Mouse (Mus musculus): ENCODE measurements around the gene Cpne5. TPM values are rescaled to one million over a fixed set of nuclear protein-coding genes. Genes with fewer than 3 reads are reported as not detected.
A peak's percentile ranks its signal among the peaks of the same experiment; 100 is the strongest.
"Not testable (repeated sequence)": the region's sequence is repeated elsewhere in the genome, so short reads cannot be mapped to it uniquely, and the experiment has no call there.

Cpne5 gene
- polyA plus RNA-seq, 1 experiment from 2014 or later = 0.93 TPM

- ATAC-seq (replicated peaks; ENCODE audit: low FRiP score) = no peak
- H3K9ac ChIP-seq (ENCODE audit: low read depth, low read length) = no peak overlapping the region
- WGBS = 69% methylated on average over 12 of the region's 12 CpGs
Measured at GRCm38 (mm10) chr17:29120666-29121065, 117.3 kb downstream of the Cpne5 start.

DNA sequence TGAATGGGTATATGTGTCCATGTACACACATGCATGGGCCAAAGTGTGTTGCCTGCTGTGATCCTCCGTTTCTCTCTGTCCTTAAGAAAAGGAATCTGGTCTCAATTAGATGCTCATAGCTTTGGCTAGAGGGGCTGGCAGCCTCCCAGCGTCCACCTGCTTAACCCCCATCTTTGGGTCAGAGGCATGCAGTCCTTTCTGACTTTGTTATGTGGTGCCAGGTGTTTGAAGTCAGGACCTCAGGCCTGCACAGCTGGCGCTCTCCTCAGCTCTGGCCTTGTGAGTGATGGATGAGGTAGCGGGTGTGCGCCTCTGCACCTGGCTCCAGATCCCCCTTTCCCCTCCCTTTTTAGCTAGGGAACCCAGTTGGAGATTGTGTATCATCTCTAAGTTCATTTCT, 119.9 kb downstream of the Cpne5 start:
- H3K4me1 ChIP-seq (replicated peaks; ENCODE audit: control insufficient read depth, insufficient read depth, low read length) = 0 out of 2 replicates have a peak, but pooled peaks cover 2% of the 10 kb centered on the region
- ATAC-seq (replicated peaks; ENCODE audit: low FRiP score) = no peak
- H3K27ac ChIP-seq (ENCODE audit: low read depth, low read length) = no peak overlapping the region
- 60% methylated on average over 5 of the region's 5 CpGs for WGBS
- DNase-seq (ENCODE audit: low spot score) = no peak
- H3K27me3 ChIP-seq (replicated peaks; ENCODE audit: control insufficient read depth, insufficient read depth, low read length) = no peaks in the 10 kb centered on the region
- no peak overlapping the region for H3K4me2 ChIP-seq
- H3K36me3 ChIP-seq (ENCODE audit: control insufficient read depth, insufficient read depth, low read length) = no peaks in the 10 kb centered on the region
- no peaks in the 10 kb centered on the region for H3K9me3 ChIP-seq (ENCODE audit: control insufficient read depth, low read length)
- no peak overlapping the region for H3K9ac ChIP-seq (ENCODE audit: low read depth, low read length)
- H3K4me3 ChIP-seq (ENCODE audit: low read depth, low read length) = no peak overlapping the region

More at GRCm38 (mm10) chr17:29120666-29121065, 117.3 kb downstream of the Cpne5 start:
- Histone ChIP-seq H3K27me3 (replicated peaks; ENCODE audit: control insufficient read depth, insufficient read depth, low read length) (no peaks in the 10 kb centered on the region), H3K27ac (ENCODE audit: low read depth, low read length) (no peak overlapping the region), H3K9me3 (ENCODE audit: control insufficient read depth, low read length) (no peaks in the 10 kb centered on the region), H3K4me1 (replicated peaks; ENCODE audit: control insufficient read depth, insufficient read depth, low read length) (no peaks in the 10 kb centered on the region), H3K4me3 (ENCODE audit: low read depth, low read length) (no peak overlapping the region), H3K36me3 (ENCODE audit: control insufficient read depth, insufficient read depth, low read length) (no peaks in the 10 kb centered on the region), H3K4me2 (no peak overlapping the region)
- DNase-seq (ENCODE audit: low spot score) = no peak

DNA sequence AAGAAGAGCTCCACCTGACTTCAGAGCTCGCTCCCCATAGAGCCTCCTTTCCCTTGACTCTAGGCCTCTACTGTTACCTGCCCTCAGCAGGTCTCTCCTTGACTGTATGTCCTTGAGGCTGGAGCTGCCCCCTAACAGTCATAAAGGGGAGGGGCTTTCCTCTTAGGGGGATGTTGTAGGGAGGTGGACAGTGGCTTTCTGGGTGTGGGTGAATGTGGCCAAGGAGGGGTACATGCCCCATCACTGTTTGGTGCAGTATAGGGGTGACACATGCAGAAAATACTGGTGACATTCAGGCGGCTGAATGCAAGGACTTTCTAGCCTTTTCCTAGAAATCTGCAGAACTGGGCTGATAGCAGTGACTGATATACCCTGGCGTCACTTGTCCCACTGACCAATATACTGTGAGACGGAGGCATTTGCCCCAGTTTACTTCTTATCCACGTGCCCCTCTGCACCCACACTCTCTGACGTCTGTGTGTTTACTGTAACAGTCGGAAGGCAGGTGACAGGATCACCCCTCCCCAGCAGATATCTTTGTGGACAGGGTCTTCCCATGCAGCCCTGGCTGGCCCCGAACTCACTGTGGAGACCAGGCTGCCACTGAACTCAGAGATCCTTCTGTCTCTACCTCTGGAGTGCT, 120.8 kb downstream of the Cpne5 start:
- no peaks in the 10 kb centered on the region for H3K36me3 ChIP-seq (ENCODE audit: control insufficient read depth, insufficient read depth, low read length)
- H3K4me1 ChIP-seq (replicated peaks; ENCODE audit: control insufficient read depth, insufficient read depth, low read length) = 0 out of 2 replicates have a peak, but pooled peaks cover 2% of the 10 kb centered on the region
- no peak for DNase-seq (ENCODE audit: low spot score)
- no peak overlapping the region for H3K4me2 ChIP-seq
- H3K9ac ChIP-seq (ENCODE audit: low read depth, low read length) = no peak overlapping the region
- no peaks in the 10 kb centered on the region for H3K9me3 ChIP-seq (ENCODE audit: control insufficient read depth, low read length)
- H3K4me3 ChIP-seq (ENCODE audit: low read depth, low read length) = no peak overlapping the region
- no peak for ATAC-seq (replicated peaks; ENCODE audit: low FRiP score)
- no peak overlapping the region for H3K27ac ChIP-seq (ENCODE audit: low read depth, low read length)
- H3K27me3 ChIP-seq (replicated peaks; ENCODE audit: control insufficient read depth, insufficient read depth, low read length) = no peaks in the 10 kb centered on the region
- WGBS = 59% methylated on average over 8 of the region's 8 CpGs

GRCm38 (mm10) chr17:29116023-29116422, 121.9 kb downstream of the Cpne5 start:
- Histone ChIP-seq H3K4me1 (replicated peaks; ENCODE audit: control insufficient read depth, insufficient read depth, low read length) (peaks cover 8% of the 10 kb centered on the region; the same call in 1 of the 2 replicates), H3K27ac (ENCODE audit: low read depth, low read length) (no peak overlapping the region), H3K27me3 (replicated peaks; ENCODE audit: control insufficient read depth, insufficient read depth, low read length) (no peaks in the 10 kb centered on the region), H3K4me3 (ENCODE audit: low read depth, low read length) (no peak overlapping the region), H3K9ac (ENCODE audit: low read depth, low read length) (no peak overlapping the region), H3K4me2 (no peak overlapping the region), H3K36me3 (ENCODE audit: control insufficient read depth, insufficient read depth, low read length) (no peaks in the 10 kb centered on the region), H3K9me3 (ENCODE audit: control insufficient read depth, low read length) (no peaks in the 10 kb centered on the region)
- DNase-seq (ENCODE audit: low spot score) (no peak), ATAC-seq (replicated peaks; ENCODE audit: low FRiP score) (no peak)
- 69% methylated on average over 12 of the region's 12 CpGs for WGBS

GRCm38 (mm10) chr17:29113591-29114352, 124.2 kb downstream of the Cpne5 start, which contains the start of gene Rab44:
Rab44 (plus strand) TSS chr17:29114145.
- Histone ChIP-seq H3K4me3 (ENCODE audit: low read depth, low read length) (no peak within 1 kb of the TSS), H3K4me2 (peak within 1 kb of the TSS; percentile 25), H3K27me3 (replicated peaks; ENCODE audit: control insufficient read depth, insufficient read depth, low read length) (no peaks in the 10 kb centered on the region), H3K9me3 (ENCODE audit: control insufficient read depth, low read length) (no peaks in the 10 kb centered on the region), H3K27ac (ENCODE audit: low read depth, low read length) (no peak within 1 kb of the TSS), H3K9ac (ENCODE audit: low read depth, low read length) (no peak within 1 kb of the TSS), H3K36me3 (ENCODE audit: control insufficient read depth, insufficient read depth, low read length) (no peaks in the 10 kb centered on the region), H3K4me1 (replicated peaks; ENCODE audit: control insufficient read depth, insufficient read depth, low read length) (peaks cover 8% of the 10 kb centered on the region; the same call in 1 of the 2 replicates)
- WGBS = 67% methylated on average over 13 of the region's 13 CpGs
- no peak for ATAC-seq (replicated peaks; ENCODE audit: low FRiP score)
- DNase-seq (ENCODE audit: low spot score) = no peak

DNA sequence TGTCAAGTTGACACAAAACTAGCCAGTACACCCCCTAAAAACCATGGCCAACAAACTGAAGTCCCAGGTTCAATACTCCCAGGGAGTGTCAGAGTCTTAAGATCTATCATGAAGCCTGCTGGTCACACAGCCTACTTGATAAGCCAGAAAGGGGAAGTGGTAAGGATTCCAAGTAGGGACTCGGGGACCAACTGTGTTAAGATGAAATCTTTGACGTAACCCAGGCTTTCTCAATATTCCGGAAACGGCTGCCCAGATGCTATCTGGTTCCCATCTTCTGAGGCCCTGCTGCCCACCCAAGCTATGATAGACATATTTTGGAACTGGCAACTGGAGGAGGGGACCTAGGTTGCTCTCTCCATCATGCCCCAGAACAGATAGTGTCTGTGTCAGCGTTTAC, 126.6 kb downstream of the Cpne5 start:
- 41% methylated on average over 5 of the region's 5 CpGs for WGBS
- Histone ChIP-seq H3K27me3 (replicated peaks; ENCODE audit: control insufficient read depth, insufficient read depth, low read length) (no peaks in the 10 kb centered on the region), H3K9me3 (ENCODE audit: control insufficient read depth, low read length) (no peaks in the 10 kb centered on the region), H3K27ac (ENCODE audit: low read depth, low read length) (no peak overlapping the region), H3K36me3 (ENCODE audit: control insufficient read depth, insufficient read depth, low read length) (no peaks in the 10 kb centered on the region), H3K9ac (ENCODE audit: low read depth, low read length) (no peak overlapping the region), H3K4me3 (ENCODE audit: low read depth, low read length) (no peak overlapping the region), H3K4me2 (no peak overlapping the region), H3K4me1 (replicated peaks; ENCODE audit: control insufficient read depth, insufficient read depth, low read length) (peaks cover 8% of the 10 kb centered on the region; the same call in 1 of the 2 replicates)
- ATAC-seq (replicated peaks; ENCODE audit: low FRiP score) = no peak
- no peak for DNase-seq (ENCODE audit: low spot score)

GRCm38 (mm10) chr17:29110356-29110755, 127.6 kb downstream of the Cpne5 start:
- H3K36me3 ChIP-seq (ENCODE audit: control insufficient read depth, insufficient read depth, low read length); H3K9me3 ChIP-seq (ENCODE audit: control insufficient read depth, low read length); H3K4me3 ChIP-seq (ENCODE audit: low read depth, low read length); H3K9ac ChIP-seq (ENCODE audit: low read depth, low read length); H3K4me2 ChIP-seq; H3K27ac ChIP-seq (ENCODE audit: low read depth, low read length); DNase-seq (ENCODE audit: low spot score); H3K4me1 ChIP-seq (replicated peaks; ENCODE audit: control insufficient read depth, insufficient read depth, low read length); ATAC-seq (replicated peaks; ENCODE audit: low FRiP score); H3K27me3 ChIP-seq (replicated peaks; ENCODE audit: control insufficient read depth, insufficient read depth, low read length): not testable (repeated sequence)
- 78% methylated on average over 6 of the region's 6 CpGs for whole genome bisulfite sequencing

All from liver, embryonic 11.5 days (tissue).